Mouse (Mus musculus) testis, adult 2 months (tissue): ENCODE measurements around the gene Enah. TPM values are rescaled to one million over a fixed set of nuclear protein-coding genes. Genes with fewer than 3 reads are reported as not detected.

ENCODE experiments used
- H3K27ac ChIP-seq: fragments of 200-500 bp; 2 replicates; pipeline ENCODE4 v1.5.1; 2012; ENCODE audit warnings: low read depth, low read length; ENCODE audit not compliant: control insufficient read depth, insufficient read depth
- H3K27me3 ChIP-seq: fragments of 200-500 bp; 2 replicates; pipeline ENCODE4 v1.6.1; 2012; ENCODE audit warnings: mild to moderate bottlenecking, low read length, moderate library complexity; ENCODE audit not compliant: control insufficient read depth, insufficient read depth
- H3K36me3 ChIP-seq: fragments of 200-500 bp; 2 replicates; pipeline ENCODE4 v1.6.1; 2012; ENCODE audit warnings: mild to moderate bottlenecking, low read length; ENCODE audit not compliant: control insufficient read depth, insufficient read depth
- H3K4me1 ChIP-seq: fragments of 200-500 bp; 2 replicates; pipeline ENCODE4 v1.6.1; 2012; ENCODE audit warnings: low read length; ENCODE audit not compliant: control insufficient read depth, insufficient read depth
- H3K4me3 ChIP-seq: fragments of 200-500 bp; 2 replicates; pipeline ENCODE4 v1.5.1; 2012; ENCODE audit warnings: low read depth, mild to moderate bottlenecking, low read length, moderate library complexity, mixed read lengths; ENCODE audit not compliant: control insufficient read depth
- CTCF ChIP-seq: fragments of 200-500 bp; IDR thresholded peaks from 2 replicates; pipeline ENCODE4 v1.5.1; 2012; ENCODE audit warnings: low read depth, mild to moderate bottlenecking, inconsistent platforms, low read length, moderate library complexity; ENCODE audit not compliant: control insufficient read depth, insufficient read depth, insufficient replicate concordance
- POLR2A ChIP-seq: fragments of 200-500 bp; IDR thresholded peaks from 2 replicates; pipeline ENCODE4 v1.6.1; 2012; ENCODE audit warnings: low read depth, mild to moderate bottlenecking, inconsistent platforms, low read length, moderate library complexity; ENCODE audit not compliant: control insufficient read depth
- polyA plus RNA-seq: library from polyadenylated mRNA; depleted of rRNA; stranded (reverse); fragments of >200 nt; gene quantifications from 2 replicates; pipeline ENCODE4 v1.2.3, GENCODE M21; 2012

Gene Enah
- polyA plus RNA-seq, 1 experiment, result 54.0 TPM

DNA sequence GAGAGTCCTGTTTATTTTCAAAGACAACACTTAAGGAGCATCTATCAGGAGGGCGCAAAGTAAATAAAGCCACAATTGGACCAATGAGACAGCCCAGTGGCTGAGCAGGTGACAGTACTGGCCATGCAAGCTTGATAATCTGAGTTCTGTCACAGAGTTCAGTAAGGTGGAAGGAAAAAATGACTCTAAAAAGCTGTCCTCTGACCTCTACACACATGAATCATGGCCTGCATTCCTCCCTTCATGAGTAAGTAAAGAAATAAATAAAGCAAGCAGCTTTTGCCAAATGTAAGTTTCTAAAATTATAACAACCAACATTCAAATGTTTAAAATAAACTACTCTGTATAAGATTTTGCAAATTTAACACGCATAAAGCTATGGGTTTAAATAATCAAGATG, 35.0 kb downstream of the Enah start:
- TF ChIP-seq CTCF, result no peak
- no peak for TF ChIP-seq POLR2A
- no peak overlapping the region for H3K4me3 ChIP-seq
- no peaks in the 10 kb centered on the region for H3K4me1 ChIP-seq
- H3K27ac ChIP-seq, result no peak overlapping the region
- H3K36me3 ChIP-seq, result no peaks in the 10 kb centered on the region
- H3K27me3 ChIP-seq, result no peaks in the 10 kb centered on the region

- Histone ChIP-seq H3K27ac (no peak overlapping the region), H3K4me1 (no peaks in the 10 kb centered on the region), H3K27me3 (no peaks in the 10 kb centered on the region), H3K36me3 (no peaks in the 10 kb centered on the region), H3K4me3 (no peak overlapping the region)
- TF ChIP-seq POLR2A (no peak), CTCF (no peak)
These were observed 39.6 kb downstream of the Enah start for GRCm38 (mm10) chr1:181980017-181980719.

GRCm38 (mm10) chr1:181975510-181975909, 44.3 kb downstream of the Enah start:
- no peaks in the 10 kb centered on the region for H3K27me3 ChIP-seq
- TF ChIP-seq CTCF, result no peak
- TF ChIP-seq POLR2A, result no peak
- H3K4me1 ChIP-seq, result no peaks in the 10 kb centered on the region
- H3K27ac ChIP-seq, result no peak overlapping the region
- no peaks in the 10 kb centered on the region for H3K36me3 ChIP-seq
- no peak overlapping the region for H3K4me3 ChIP-seq

GRCm38 (mm10) chr1:181974897-181975296, 44.9 kb downstream of the Enah start:
- Histone ChIP-seq H3K4me3 (no peak overlapping the region), H3K27me3 (no peaks in the 10 kb centered on the region), H3K27ac (no peak overlapping the region), H3K36me3 (no peaks in the 10 kb centered on the region), H3K4me1 (no peaks in the 10 kb centered on the region)
- TF ChIP-seq POLR2A, result no peak

DNA sequence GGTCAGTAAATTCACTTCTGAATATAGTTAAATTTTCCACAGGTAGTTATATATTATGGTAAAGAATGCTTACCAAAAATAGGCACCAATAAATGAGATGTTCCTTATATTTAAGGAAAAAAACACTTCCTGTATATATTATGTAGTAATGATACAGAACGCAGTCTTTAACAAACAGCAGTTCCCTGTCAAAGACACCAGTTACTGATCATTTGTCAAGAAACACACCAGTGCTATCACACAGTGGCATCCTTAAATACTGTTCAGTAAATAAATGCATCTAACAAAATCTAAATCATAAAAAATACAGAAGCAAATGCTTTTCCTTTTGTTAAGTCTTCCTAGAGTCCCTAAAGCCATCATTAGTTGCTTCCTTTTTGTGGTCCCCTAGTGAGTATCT, 54.5 kb downstream of the Enah start:
- Histone ChIP-seq H3K36me3 (no peaks in the 10 kb centered on the region), H3K4me1 (no peaks in the 10 kb centered on the region), H3K27ac (no peak overlapping the region), H3K27me3 (no peaks in the 10 kb centered on the region), H3K4me3 (no peak overlapping the region)
- TF ChIP-seq POLR2A (no peak), CTCF (no peak)

GRCm38 (mm10) chr1:181963827-181964226, 56.0 kb downstream of the Enah start:
- H3K4me3 ChIP-seq, result no peak overlapping the region
- no peaks in the 10 kb centered on the region for H3K27me3 ChIP-seq
- H3K36me3 ChIP-seq, result no peaks in the 10 kb centered on the region
- no peaks in the 10 kb centered on the region for H3K4me1 ChIP-seq
- H3K27ac ChIP-seq, result no peak overlapping the region
- TF ChIP-seq POLR2A (no peak), CTCF (no peak)

DNA sequence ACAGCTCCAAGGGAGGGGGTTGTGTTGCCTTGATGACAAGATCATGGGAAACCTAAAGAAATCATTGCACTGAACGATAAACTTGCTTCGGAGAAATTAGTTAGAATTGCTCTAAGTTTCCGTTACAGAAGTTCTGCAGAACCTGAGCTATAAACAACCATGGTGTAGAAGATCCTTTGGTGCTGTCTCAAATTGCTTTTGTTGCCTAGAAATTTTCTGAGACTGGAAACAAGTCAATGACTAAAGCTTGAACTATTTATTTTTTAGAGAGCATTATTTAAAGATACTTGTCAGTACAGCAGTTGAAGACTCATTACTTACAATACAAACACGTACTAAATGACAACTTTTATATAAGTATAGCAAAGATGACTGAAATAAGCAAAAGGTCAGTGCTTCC, 56.4 kb downstream of the Enah start:
- Histone ChIP-seq H3K4me1 (no peaks in the 10 kb centered on the region), H3K4me3 (no peak overlapping the region), H3K27ac (no peak overlapping the region), H3K36me3 (no peaks in the 10 kb centered on the region), H3K27me3 (no peaks in the 10 kb centered on the region)
- TF ChIP-seq POLR2A (no peak), CTCF (no peak)

- TF ChIP-seq POLR2A, result no peak
- TF ChIP-seq CTCF, result no peak
- no peaks in the 10 kb centered on the region for H3K36me3 ChIP-seq
- H3K4me3 ChIP-seq, result no peak overlapping the region
- no peak overlapping the region for H3K27ac ChIP-seq
- no peaks in the 10 kb centered on the region for H3K4me1 ChIP-seq
- H3K27me3 ChIP-seq, result no peaks in the 10 kb centered on the region
These were observed 59.4 kb downstream of the Enah start for GRCm38 (mm10) chr1:181960383-181960782.
